Mouse (Mus musculus): ENCODE data around the gene Gramd1a. TPM values are rescaled to one million over a fixed set of nuclear protein-coding genes. Genes with fewer than 3 reads are reported as not detected.

The Gramd1a gene
- polyA plus RNA-seq, 1 experiment: 144 TPM

- no peak overlapping the region for H3K27ac ChIP-seq (ENCODE audit: control insufficient read depth, insufficient read depth, low read depth, low read length, poor library complexity)
- H3K4me3 ChIP-seq (replicated peaks; ENCODE audit: control insufficient read depth, low read depth, low read length): no peak overlapping the region
- H3K4me1 ChIP-seq (ENCODE audit: control insufficient read depth, insufficient read depth, low read length): no peaks in the 10 kb centered on the region
- TF ChIP-seq CTCF (IDR thresholded peaks at IDR 0.05; ENCODE audit: control insufficient read depth, insufficient read depth, low read length) (no peak), POLR2A (IDR thresholded peaks at IDR 0.05; ENCODE audit: borderline replicate concordance, control insufficient read depth, low read depth, low read length) (no peak)
Measured at GRCm38 (mm10) chr7:31082106-31082505, 73.6 kb downstream of the Gramd1a start.

DNA sequence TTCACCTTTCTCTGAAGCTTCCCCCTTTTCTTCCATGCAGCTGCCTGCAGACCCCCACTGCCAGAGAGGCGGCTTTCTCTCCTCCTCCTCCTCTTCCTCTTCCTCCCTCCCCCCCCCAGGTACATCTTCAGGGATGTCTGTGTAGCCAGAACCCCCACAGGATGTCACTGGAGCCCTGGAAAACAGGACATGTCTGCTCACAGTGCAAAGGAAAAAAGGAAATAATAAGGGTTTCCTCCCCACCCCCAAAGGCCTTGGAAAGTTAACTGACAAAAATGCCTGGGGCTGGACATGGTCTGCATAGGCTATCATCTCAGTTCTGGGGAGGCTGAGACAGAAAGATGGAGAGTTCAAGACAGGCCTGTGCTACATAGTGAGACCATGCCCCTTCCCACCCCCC, 74.6 kb downstream of the Gramd1a start:
- 33% methylated on average over 1 of the region's 1 CpGs for WGBS

DNA sequence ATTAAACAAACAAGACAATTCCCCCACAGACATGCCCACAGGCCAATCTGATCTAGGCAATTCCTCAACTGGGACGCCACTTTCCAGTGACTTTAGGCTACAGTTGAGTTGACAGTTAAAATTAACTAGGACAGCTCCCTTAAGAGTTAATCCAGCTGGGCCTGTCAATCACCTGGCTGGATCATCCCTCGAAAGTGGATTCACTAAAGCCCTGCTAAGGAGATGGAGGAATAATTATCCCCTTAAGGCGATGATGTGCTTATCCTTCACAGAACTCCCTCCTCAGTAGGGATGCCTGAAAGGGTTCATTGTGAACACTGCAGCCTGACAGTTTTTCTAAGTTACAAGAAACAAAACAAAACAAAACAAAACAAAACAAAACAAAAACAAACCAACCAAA, 75.1 kb downstream of the Gramd1a start:
- Histone ChIP-seq H3K27ac (ENCODE audit: control insufficient read depth, insufficient read depth, low read depth, low read length, poor library complexity) (no peak overlapping the region), H3K4me3 (replicated peaks; ENCODE audit: control insufficient read depth, low read depth, low read length) (no peak overlapping the region), H3K4me1 (ENCODE audit: control insufficient read depth, insufficient read depth, low read length) (no peaks in the 10 kb centered on the region)
- 78% methylated on average over 3 of the region's 3 CpGs for WGBS
- TF ChIP-seq CTCF (IDR thresholded peaks at IDR 0.05; ENCODE audit: control insufficient read depth, insufficient read depth, low read length) (no peak), POLR2A (IDR thresholded peaks at IDR 0.05; ENCODE audit: borderline replicate concordance, control insufficient read depth, low read depth, low read length) (no peak)

More for the DNA sequence above, 74.6 kb downstream of the Gramd1a start:
- Histone ChIP-seq H3K27ac (ENCODE audit: control insufficient read depth, insufficient read depth, low read depth, low read length, poor library complexity) (no peak overlapping the region), H3K4me1 (ENCODE audit: control insufficient read depth, insufficient read depth, low read length) (no peaks in the 10 kb centered on the region), H3K4me3 (replicated peaks; ENCODE audit: control insufficient read depth, low read depth, low read length) (no peak overlapping the region)
- TF ChIP-seq CTCF (IDR thresholded peaks at IDR 0.05; ENCODE audit: control insufficient read depth, insufficient read depth, low read length) (no peak), POLR2A (IDR thresholded peaks at IDR 0.05; ENCODE audit: borderline replicate concordance, control insufficient read depth, low read depth, low read length) (no peak)

Other genes starting within 250 kb of the Gramd1a start
- gene Mag, start 241.0 kb downstream of the Gramd1a start, polyA plus RNA-seq (2011; ENCODE audit: insufficient read depth, insufficient read length, low replicate concordance, missing spikeins): 1.1 and 7.2 TPM in 2 replicates
- not detected in 2 replicates for gene Hamp2, start 231.2 kb downstream of the Gramd1a start, polyA plus RNA-seq (2011; ENCODE audit: insufficient read depth, insufficient read length, low replicate concordance, missing spikeins)
- gene Hamp, start 211.9 kb downstream of the Gramd1a start, polyA plus RNA-seq (2011; ENCODE audit: insufficient read depth, insufficient read length, low replicate concordance, missing spikeins): 9.2 and 42.2 TPM in 2 replicates
- 88.9 and 89.6 TPM in 2 replicates for gene Usf2, start 199.1 kb downstream of the Gramd1a start, polyA plus RNA-seq (2011; ENCODE audit: insufficient read depth, insufficient read length, low replicate concordance, missing spikeins)
- gene Lsr, start 182.4 kb downstream of the Gramd1a start, polyA plus RNA-seq (2011; ENCODE audit: insufficient read depth, insufficient read length, low replicate concordance, missing spikeins): 0.81 and 4.2 TPM in 2 replicates
- 0.75 TPM in 1 of 2 replicates, not detected in the other for gene Fam187b, start 182.1 kb downstream of the Gramd1a start, polyA plus RNA-seq (2011; ENCODE audit: insufficient read depth, insufficient read length, low replicate concordance, missing spikeins)
- gene Fxyd5, start 113.4 kb downstream of the Gramd1a start, polyA plus RNA-seq (2011; ENCODE audit: insufficient read depth, insufficient read length, low replicate concordance, missing spikeins): 85.0 and 239 TPM in 2 replicates
- gene Fxyd7, start 104.4 kb downstream of the Gramd1a start, polyA plus RNA-seq (2011; ENCODE audit: insufficient read depth, insufficient read length, low replicate concordance, missing spikeins): not detected in 2 replicates
- 7.8 and 16.2 TPM in 2 replicates for gene Fxyd1, start 98.7 kb downstream of the Gramd1a start, polyA plus RNA-seq (2011; ENCODE audit: insufficient read depth, insufficient read length, low replicate concordance, missing spikeins)
- gene Lgi4, start 96.6 kb downstream of the Gramd1a start, polyA plus RNA-seq (2011; ENCODE audit: insufficient read depth, insufficient read length, low replicate concordance, missing spikeins): 0.23 and 2.3 TPM in 2 replicates
- gene Fxyd3, start 79.2 kb downstream of the Gramd1a start, polyA plus RNA-seq (2011; ENCODE audit: insufficient read depth, insufficient read length, low replicate concordance, missing spikeins): not detected in 2 replicates
- 38.2 and 59.6 TPM in 2 replicates for gene Hpn, start 40.6 kb downstream of the Gramd1a start, polyA plus RNA-seq (2011; ENCODE audit: insufficient read depth, insufficient read length, low replicate concordance, missing spikeins)
- gene Scn1b, start 28.9 kb downstream of the Gramd1a start, polyA plus RNA-seq (2011; ENCODE audit: insufficient read depth, insufficient read length, low replicate concordance, missing spikeins): 4.3 and 6.2 TPM in 2 replicates
- not detected in 2 replicates for gene Scgb2b2, start 134.6 kb upstream of the Gramd1a start, polyA plus RNA-seq (2011; ENCODE audit: insufficient read depth, insufficient read length, low replicate concordance, missing spikeins)
- not detected in 2 replicates for gene Scgb1b2, start 135.9 kb upstream of the Gramd1a start, polyA plus RNA-seq (2011; ENCODE audit: insufficient read depth, insufficient read length, low replicate concordance, missing spikeins)
- not detected in 2 replicates for gene Scgb2b3, start 206.2 kb upstream of the Gramd1a start, polyA plus RNA-seq (2011; ENCODE audit: insufficient read depth, insufficient read length, low replicate concordance, missing spikeins)
- not detected in 2 replicates for gene Scgb1b3, start 219.7 kb upstream of the Gramd1a start, polyA plus RNA-seq (2011; ENCODE audit: insufficient read depth, insufficient read length, low replicate concordance, missing spikeins)

Measured in bone marrow, adult 2 months (tissue).